Mouse (Mus musculus): Measurements from ENCODE around the gene Sptb.

DNA sequence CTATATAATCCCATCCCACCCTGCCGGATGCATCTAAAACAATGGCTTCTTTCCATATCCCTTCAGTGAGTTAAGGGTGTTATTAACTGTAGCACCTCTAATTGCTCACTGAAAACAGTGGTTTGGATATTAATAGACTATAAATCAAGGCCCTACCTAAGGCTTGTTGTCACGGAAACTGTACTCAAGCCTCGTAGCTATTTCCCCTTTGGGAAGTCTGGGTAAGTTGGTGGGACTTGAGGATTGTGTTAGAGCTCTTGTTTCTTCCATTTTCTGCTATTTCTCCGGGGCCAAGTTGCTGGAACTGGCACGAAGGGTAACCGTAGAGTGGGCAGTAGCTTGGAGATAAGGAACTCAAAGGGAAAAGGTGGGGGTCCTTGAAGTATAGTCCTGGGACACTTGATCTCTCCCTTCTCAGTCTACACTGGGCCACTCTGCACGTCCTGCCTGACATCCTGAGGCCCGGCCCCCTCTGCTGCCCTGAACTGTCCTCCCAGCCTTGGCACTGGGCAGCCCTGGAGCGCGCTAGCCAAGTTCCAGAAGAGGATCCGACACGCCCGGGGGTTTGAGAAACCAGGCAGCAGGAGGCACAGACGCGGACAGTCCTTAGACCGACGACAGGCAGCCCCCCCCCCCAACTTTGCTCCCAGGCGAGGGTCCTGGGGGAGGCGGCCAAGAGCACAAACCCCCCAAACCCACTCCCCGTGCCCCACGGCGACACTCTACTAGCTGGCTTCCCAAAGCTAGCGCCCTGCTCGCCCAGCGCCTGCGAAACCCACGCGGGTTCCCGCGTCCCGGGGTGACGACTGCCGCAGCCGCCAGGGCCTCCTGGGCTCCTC is 1.2 kb downstream of the Sptb start:
- TF ChIP-seq CTCF (IDR thresholded peaks at IDR 0.05; ENCODE audit: low read depth, low read length) (no peak), POLR2A (IDR thresholded peaks at IDR 0.05; ENCODE audit: borderline replicate concordance, low read depth, low read length) (no peak)
